Mouse (Mus musculus) layer of hippocampus, adult 11-12 months (tissue): ENCODE measurements around the gene Mctp1.
"Not testable (repeated sequence)": the region's sequence is repeated elsewhere in the genome, so short reads cannot be mapped to it uniquely, and the experiment has no call there.

Experiments
- DNase-seq: peaks from one replicate; pipeline ENCODE4 v3.0.0; 2022; ENCODE audit warnings: low spot score

Mctp1 gene

GRCm38 (mm10) chr13:76929152-76929551 is 544.8 kb downstream of the Mctp1 start:
- DNase-seq = no peak

- no peak for DNase-seq
Observed at GRCm38 (mm10) chr13:76932933-76933332, 548.6 kb downstream of the Mctp1 start.

GRCm38 (mm10) chr13:76949234-76949633 is 564.9 kb downstream of the Mctp1 start:
- DNase-seq = no peak

- DNase-seq = no peak
Observed at GRCm38 (mm10) chr13:76967588-76967987, 583.3 kb downstream of the Mctp1 start.

GRCm38 (mm10) chr13:76969386-76969785 is 585.1 kb downstream of the Mctp1 start:
- DNase-seq = peak; percentile 43

- not testable (repeated sequence) for DNase-seq
Observed at GRCm38 (mm10) chr13:76971046-76971445, 586.7 kb downstream of the Mctp1 start.

GRCm38 (mm10) chr13:77002628-77003027 is 618.3 kb downstream of the Mctp1 start:
- DNase-seq = no peak

GRCm38 (mm10) chr13:77003684-77004083 is 619.3 kb downstream of the Mctp1 start:
- DNase-seq = no peak

GRCm38 (mm10) chr13:77018851-77019250 is 634.5 kb downstream of the Mctp1 start:
- no peak for DNase-seq

GRCm38 (mm10) chr13:77029594-77029993 is 645.3 kb downstream of the Mctp1 start:
- no peak for DNase-seq

GRCm38 (mm10) chr13:77043375-77043774 is 659.0 kb downstream of the Mctp1 start:
- no peak for DNase-seq

- no peak for DNase-seq
Observed at GRCm38 (mm10) chr13:77045375-77045774, 661.0 kb downstream of the Mctp1 start.

GRCm38 (mm10) chr13:77046416-77046815 is 662.1 kb downstream of the Mctp1 start:
- peak; percentile 11 for DNase-seq

GRCm38 (mm10) chr13:77047179-77047931 is 663.0 kb downstream of the Mctp1 start:
- DNase-seq = no peak

GRCm38 (mm10) chr13:77048461-77048860 is 664.1 kb downstream of the Mctp1 start:
- DNase-seq = peak; percentile 47

GRCm38 (mm10) chr13:77049736-77050135 is 665.4 kb downstream of the Mctp1 start:
- no peak for DNase-seq

GRCm38 (mm10) chr13:77063221-77063620 is 678.9 kb downstream of the Mctp1 start:
- no peak for DNase-seq

GRCm38 (mm10) chr13:77068847-77069246 is 684.5 kb downstream of the Mctp1 start:
- no peak for DNase-seq

GRCm38 (mm10) chr13:77072030-77072429 is 687.7 kb downstream of the Mctp1 start:
- DNase-seq = no peak
